Mouse (Mus musculus) liver, embryonic 11.5 days (tissue): ENCODE measurements around the gene Ap1s1. TPM values are rescaled to one million over a fixed set of nuclear protein-coding genes. Genes with fewer than 3 reads are reported as not detected.

Experiments
- ATAC-seq: fragments of 200-750 bp; cut with Nextera tagmentation; replicated peaks from 2 replicates; pipeline ENCODE4 v1.8.0; 2017; ENCODE audit warnings: moderate number of reproducible peaks, mild to moderate bottlenecking, moderate TSS enrichment, moderate library complexity; ENCODE audit not compliant: low FRiP score
- DNase-seq: peaks from one replicate; pipeline ENCODE4 v3.0.0-alpha.2; 2017; ENCODE audit warnings: low spot score
- H3K27ac ChIP-seq: fragments of 300-500 bp; sonication (generic); 2 replicates; pipeline ENCODE4 v1.5.1; 2014; ENCODE audit warnings: mild to moderate bottlenecking, low read depth, low read length, control low read depth
- H3K27me3 ChIP-seq: fragments of 300-500 bp; sonication (generic); replicated peaks from 2 replicates; pipeline ENCODE4 v1.6.1; 2014; ENCODE audit warnings: low read length, mixed read lengths; ENCODE audit not compliant: control insufficient read depth, insufficient read depth
- H3K36me3 ChIP-seq: fragments of 300-500 bp; sonication (generic); 2 replicates; pipeline ENCODE4 v1.6.1; 2014; ENCODE audit warnings: mild to moderate bottlenecking, low read length, moderate library complexity, mixed read lengths; ENCODE audit not compliant: control insufficient read depth, insufficient read depth
- H3K4me1 ChIP-seq: fragments of 300-500 bp; sonication (generic); replicated peaks from 2 replicates; pipeline ENCODE4 v1.6.1; 2014; ENCODE audit warnings: low read length, mixed read lengths; ENCODE audit not compliant: control insufficient read depth, insufficient read depth
- H3K4me2 ChIP-seq: fragments of 300-500 bp; sonication (generic); 2 replicates; pipeline ENCODE4 v1.6.1; 2014; ENCODE audit warnings: mild to moderate bottlenecking, control low read depth, moderate library complexity
- H3K4me3 ChIP-seq: fragments of 300-500 bp; sonication (generic); 2 replicates; pipeline ENCODE4 v1.5.1; 2014; ENCODE audit warnings: low read depth, low read length, control low read depth
- H3K9ac ChIP-seq: fragments of 300-500 bp; sonication (generic); 2 replicates; pipeline ENCODE4 v1.6.1; 2014; ENCODE audit warnings: low read depth, low read length, control low read depth
- H3K9me3 ChIP-seq: fragments of 300-500 bp; sonication (generic); 2 replicates; pipeline ENCODE4 v1.6.1; 2016; ENCODE audit warnings: low read length, inconsistent platforms, mixed read lengths; ENCODE audit not compliant: control insufficient read depth
- WGBS: fragments of 180-500 bp; shearing (Covaris S2); extraction: QIAGEN DNeasy Blood & Tissue Kit; methylation state at CpG from one replicate; pipeline ENCODE4 v1.1.7; 2014; 5-methylcytosine and 5-hydroxymethylcytosine counted together
- polyA plus RNA-seq: library from polyadenylated mRNA; unstranded; fragments of >200 nt; fragmentation: Nextera tagmentation; extraction: Ambion mirVana; gene quantifications from 2 replicates; pipeline ENCODE4 v1.2.1, GENCODE M21; 2014

Gene Ap1s1
- 163 and 175 TPM in 2 replicates for polyA plus RNA-seq

GRCm38 (mm10) chr5:137045402-137046323 lies at the start of gene Ap1s1:
TSS of gene Ap1s1 (minus strand) at chr5:137046135.
- Histone ChIP-seq H3K4me3 (peak within 1 kb of the TSS; percentile 90), H3K27ac (peak within 1 kb of the TSS; percentile 63; the same call in 1 of the 2 replicates), H3K9ac (peak within 1 kb of the TSS; percentile 77), H3K27me3 (no peaks in the 10 kb centered on the region), H3K36me3 (peaks cover 7% of the 10 kb centered on the region; the same call in 1 of the 2 replicates), H3K4me2 (peak within 1 kb of the TSS; percentile 93), H3K4me1 (peaks cover 6% of the 10 kb centered on the region), H3K9me3 (no peaks in the 10 kb centered on the region)
- peak; percentile 89 for ATAC-seq
- peak; percentile 99 for DNase-seq
- 1% methylated on average over 48 of the region's 48 CpGs for WGBS

GRCm38 (mm10) chr5:137095135-137095534 lies 49.2 kb upstream of the Ap1s1 start:
- no peaks in the 10 kb centered on the region for H3K36me3 ChIP-seq
- no peak for DNase-seq

DNA sequence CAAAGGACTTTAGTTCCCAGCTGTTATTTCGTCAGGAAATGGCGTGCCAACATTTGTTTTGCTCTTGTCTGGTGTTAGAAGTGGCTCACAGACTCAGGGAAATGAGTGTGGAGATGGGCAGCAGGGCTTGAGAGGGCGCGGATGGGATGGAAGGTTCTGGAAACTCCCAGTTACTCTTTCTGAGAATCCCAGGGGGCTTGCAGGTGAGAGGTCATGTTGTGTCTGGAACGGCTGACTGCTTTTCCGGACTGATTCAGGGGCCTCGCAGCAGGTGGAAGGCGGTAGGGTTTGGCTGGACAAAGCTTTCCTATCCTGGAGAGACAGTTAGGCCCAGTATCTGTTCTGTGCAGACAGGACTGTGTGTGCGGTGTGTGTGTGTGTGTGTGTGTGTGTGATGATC lies 47.8 kb upstream of the Ap1s1 start:
- Histone ChIP-seq H3K9ac (no peak overlapping the region; the same call in 1 of the 2 replicates), H3K4me3 (no peak overlapping the region), H3K36me3 (no peaks in the 10 kb centered on the region), H3K4me1 (peaks cover 7% of the 10 kb centered on the region), H3K27ac (no peak overlapping the region), H3K4me2 (no peak overlapping the region), H3K27me3 (no peaks in the 10 kb centered on the region), H3K9me3 (no peaks in the 10 kb centered on the region)
- 81% methylated on average over 9 of the region's 9 CpGs for WGBS
- DNase-seq (no peak), ATAC-seq (no peak)

More at GRCm38 (mm10) chr5:137095135-137095534, 49.2 kb upstream of the Ap1s1 start:
- ATAC-seq = no peak
- Histone ChIP-seq H3K4me1 (peaks cover 7% of the 10 kb centered on the region), H3K9me3 (no peaks in the 10 kb centered on the region), H3K27me3 (no peaks in the 10 kb centered on the region), H3K27ac (no peak overlapping the region), H3K4me2 (no peak overlapping the region), H3K4me3 (no peak overlapping the region), H3K9ac (no peak overlapping the region)
- WGBS = 66% methylated on average over 10 of the region's 10 CpGs

- DNase-seq (no peak), ATAC-seq (no peak)
- H3K4me1 ChIP-seq = peaks cover 4% of the 10 kb centered on the region; the same call in 1 of the 2 replicates
- no peak overlapping the region for H3K9ac ChIP-seq
- no peak overlapping the region for H3K4me2 ChIP-seq
- H3K27me3 ChIP-seq = no peaks in the 10 kb centered on the region
- WGBS = 47% methylated on average over 6 of the region's 6 CpGs
- no peaks in the 10 kb centered on the region for H3K36me3 ChIP-seq
- H3K27ac ChIP-seq = no peak overlapping the region
- no peak overlapping the region for H3K4me3 ChIP-seq
- no peaks in the 10 kb centered on the region for H3K9me3 ChIP-seq
These were observed 45.6 kb upstream of the Ap1s1 start for GRCm38 (mm10) chr5:137091560-137091959.

DNA sequence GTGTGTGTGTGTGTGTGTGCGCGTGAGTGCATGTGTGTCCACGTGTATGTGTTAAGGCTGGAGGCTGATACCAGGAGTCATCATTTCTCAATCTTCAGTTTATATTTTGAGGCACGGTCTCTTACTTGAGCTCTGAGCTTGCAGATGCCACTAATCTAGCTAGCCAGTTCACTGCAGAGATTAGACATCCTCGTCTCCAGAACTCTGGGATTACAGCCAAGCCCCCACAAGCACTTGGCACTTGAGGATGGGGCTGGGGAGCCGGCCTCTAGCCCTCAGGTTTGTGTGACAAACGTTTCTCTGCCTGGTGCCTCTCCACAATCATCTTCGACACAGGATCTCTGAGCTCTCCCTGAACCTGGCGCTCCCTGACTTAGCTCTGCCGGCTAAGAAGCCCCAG lies 44.9 kb upstream of the Ap1s1 start:
- DNase-seq (no peak), ATAC-seq (no peak)
- Histone ChIP-seq H3K9me3 (no peaks in the 10 kb centered on the region), H3K4me3 (no peak overlapping the region), H3K9ac (no peak overlapping the region), H3K27me3 (no peaks in the 10 kb centered on the region), H3K4me2 (no peak overlapping the region), H3K36me3 (no peaks in the 10 kb centered on the region), H3K27ac (no peak overlapping the region), H3K4me1 (peaks cover 4% of the 10 kb centered on the region; the same call in 1 of the 2 replicates)
- WGBS = 78% methylated on average over 10 of the region's 10 CpGs

DNA sequence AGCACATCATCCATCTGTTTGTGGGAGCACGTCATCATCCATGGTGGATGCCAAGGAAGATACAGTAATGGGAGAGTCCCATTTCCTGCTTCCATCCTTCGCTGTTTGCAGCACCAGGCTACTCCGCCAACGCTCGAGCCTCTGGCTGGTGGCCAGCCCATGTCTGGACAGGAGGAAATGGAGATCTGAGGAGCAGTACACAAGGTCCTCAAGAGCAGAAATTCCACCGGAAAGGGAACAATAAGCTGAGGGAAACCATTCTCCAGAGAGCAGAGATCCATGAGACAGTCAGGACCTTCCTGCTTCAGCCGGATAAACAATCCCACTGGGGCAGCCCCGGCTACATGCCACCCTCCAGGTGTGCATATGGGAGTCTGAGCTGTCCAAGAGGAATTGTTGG lies 41.5 kb upstream of the Ap1s1 start:
- Histone ChIP-seq H3K27ac (no peak overlapping the region), H3K36me3 (no peaks in the 10 kb centered on the region), H3K9me3 (no peaks in the 10 kb centered on the region), H3K4me2 (no peak overlapping the region), H3K27me3 (no peaks in the 10 kb centered on the region), H3K9ac (no peak overlapping the region), H3K4me1 (peaks cover 4% of the 10 kb centered on the region; the same call in 1 of the 2 replicates), H3K4me3 (no peak overlapping the region)
- no peak for DNase-seq
- WGBS = 89% methylated on average over 8 of the region's 8 CpGs
- ATAC-seq = no peak

DNA sequence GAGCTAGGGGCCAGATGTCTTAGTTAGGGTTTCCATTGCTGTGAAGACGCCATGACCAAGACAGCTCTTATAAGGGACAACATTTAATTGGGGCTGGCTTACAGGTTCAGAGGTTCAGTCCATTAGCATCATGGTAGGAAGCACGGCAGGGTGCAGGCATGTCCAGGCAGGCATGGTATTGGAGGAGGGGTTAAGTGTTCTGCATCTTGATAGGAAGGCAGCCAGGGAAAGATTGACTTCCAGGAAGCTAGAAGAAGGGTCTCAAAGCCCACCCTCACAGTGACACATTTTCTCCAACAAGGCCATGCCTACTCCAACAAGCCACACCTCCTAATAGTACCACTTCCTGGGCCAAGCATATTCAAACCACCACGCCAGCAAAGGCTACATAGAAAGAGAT lies 39.8 kb upstream of the Ap1s1 start:
- H3K27me3 ChIP-seq = no peaks in the 10 kb centered on the region
- H3K4me2 ChIP-seq = no peak overlapping the region; the same call in 1 of the 2 replicates
- DNase-seq = no peak
- WGBS = 86% methylated on average over 3 of the region's 3 CpGs
- peaks cover 4% of the 10 kb centered on the region; the same call in 1 of the 2 replicates for H3K4me1 ChIP-seq
- no peak overlapping the region for H3K4me3 ChIP-seq
- no peaks in the 10 kb centered on the region for H3K36me3 ChIP-seq
- ATAC-seq = no peak
- no peak overlapping the region; the same call in 1 of the 2 replicates for H3K9ac ChIP-seq
- peak overlapping the region; percentile 28 for H3K27ac ChIP-seq
- H3K9me3 ChIP-seq = no peaks in the 10 kb centered on the region

GRCm38 (mm10) chr5:137085021-137085420 lies 39.1 kb upstream of the Ap1s1 start:
- Histone ChIP-seq H3K4me3 (no peak overlapping the region), H3K4me1 (peaks cover 4% of the 10 kb centered on the region; the same call in 1 of the 2 replicates), H3K4me2 (no peak overlapping the region; the same call in 1 of the 2 replicates), H3K27me3 (no peaks in the 10 kb centered on the region), H3K27ac (peak overlapping the region; percentile 28), H3K9me3 (no peaks in the 10 kb centered on the region), H3K9ac (no peak overlapping the region; the same call in 1 of the 2 replicates), H3K36me3 (no peaks in the 10 kb centered on the region)
- DNase-seq (peak; percentile 68), ATAC-seq (peak; percentile 94)
- WGBS = 40% methylated on average over 6 of the region's 6 CpGs
